Mouse (Mus musculus) cerebellum, postnatal 36 days (tissue): Measurements from ENCODE around the gene Hrh1.
A peak's percentile ranks its signal among the peaks of the same experiment; 100 is the strongest.

Experiments used
- DNase-seq, 2 experiments: peaks; one replicate each; pipeline ENCODE4 v3.0.0; 2021 to 2022; ENCODE audit warnings: mixed read lengths in 2 of 2

The Hrh1 gene

DNA sequence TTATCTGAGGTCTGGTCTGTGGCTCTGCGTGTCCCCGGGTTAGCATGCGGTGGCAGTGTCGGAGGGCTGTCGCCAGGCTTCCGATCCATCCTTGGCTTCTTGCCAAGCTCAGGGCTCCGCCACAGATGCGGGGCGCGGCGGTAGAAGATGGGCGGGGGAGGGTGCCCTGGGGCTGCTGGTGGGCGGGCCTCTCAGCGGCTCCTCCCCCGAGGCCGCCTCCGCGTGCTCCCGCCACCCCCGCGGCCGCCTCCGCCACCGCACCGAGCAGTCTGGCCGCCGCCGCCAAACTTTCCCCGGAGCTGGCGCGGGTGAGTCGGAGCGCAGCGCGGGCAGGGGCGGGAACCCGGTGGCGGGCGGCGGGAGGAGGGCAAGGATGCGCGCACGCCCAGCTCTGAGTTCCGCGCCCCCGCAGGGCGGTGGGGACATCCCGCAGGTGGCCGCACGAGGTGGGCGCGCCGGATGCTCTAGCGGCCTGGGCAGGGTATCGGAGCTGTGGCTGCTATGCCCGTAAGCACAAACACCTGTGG, at the start of gene Hrh1:
Gene Hrh1, plus strand, starts transcription at position 246 of the 527 bp plus-strand sequence.
- DNase-seq: peak; percentile 29 to 45

DNA sequence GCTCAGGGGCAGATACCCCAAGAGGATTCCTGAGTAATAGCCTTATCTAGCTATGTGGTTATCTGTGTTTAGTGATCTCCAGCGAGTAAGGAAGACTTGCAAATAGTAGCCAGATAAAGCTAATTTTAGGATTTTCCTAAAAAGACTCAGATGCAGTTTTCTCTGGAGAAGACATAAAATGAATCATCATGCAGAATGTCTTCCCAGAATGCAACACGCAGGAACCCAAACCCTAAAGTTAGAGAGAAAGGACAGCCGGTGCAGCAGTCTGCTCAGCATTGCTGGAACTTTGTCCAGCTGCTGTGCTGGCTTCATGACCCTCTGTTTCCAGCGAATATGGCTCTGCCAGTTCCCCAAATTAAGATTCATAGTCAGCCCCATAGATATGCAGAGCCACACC, 43.1 kb upstream of the Hrh1 start:
- DNase-seq: no peak

DNA sequence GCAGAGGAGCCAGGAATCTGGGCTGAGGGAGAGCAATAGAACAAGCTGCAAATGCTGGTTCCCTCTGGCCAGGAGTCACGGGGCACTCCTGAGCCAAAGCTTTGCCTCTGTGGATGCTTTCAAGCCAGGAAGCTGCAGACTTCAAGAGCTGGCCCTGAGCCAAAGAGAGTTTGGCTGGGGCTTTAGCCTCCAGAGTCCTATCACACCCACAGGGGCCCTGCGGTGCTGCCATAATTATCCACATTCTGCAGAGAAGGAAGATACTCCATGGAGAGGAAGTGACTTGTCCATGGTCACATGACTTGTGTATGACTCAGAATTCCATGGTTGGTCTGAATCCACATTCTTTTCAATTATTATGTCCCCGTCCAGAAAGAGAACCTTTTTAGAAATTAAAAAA, 39.6 kb upstream of the Hrh1 start:
- DNase-seq: peak in 1 of 2 experiments; percentile 15

- no peak for DNase-seq
Observed at GRCm38 (mm10) chr6:114362355-114362754, 35.4 kb upstream of the Hrh1 start.

DNA sequence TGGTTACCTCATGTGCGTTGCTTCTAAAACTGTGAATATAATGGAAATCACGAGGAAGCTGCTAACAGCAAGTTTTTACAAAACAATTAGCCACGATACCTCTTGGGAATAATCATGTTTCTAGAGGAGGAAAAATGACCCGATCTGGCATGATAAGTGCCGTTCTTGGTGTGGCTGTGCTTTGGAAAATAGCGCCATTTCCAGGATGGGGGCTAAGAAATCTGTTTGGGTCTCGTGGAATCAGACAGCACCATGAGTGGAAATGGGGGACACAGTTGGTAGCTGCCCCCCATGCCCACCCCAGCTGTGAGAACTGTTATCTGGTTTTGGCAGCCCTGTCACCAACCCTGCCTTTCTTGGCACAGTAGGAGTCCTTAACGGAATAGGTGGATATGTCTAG, 34.0 kb upstream of the Hrh1 start:
- DNase-seq: no peak

DNA sequence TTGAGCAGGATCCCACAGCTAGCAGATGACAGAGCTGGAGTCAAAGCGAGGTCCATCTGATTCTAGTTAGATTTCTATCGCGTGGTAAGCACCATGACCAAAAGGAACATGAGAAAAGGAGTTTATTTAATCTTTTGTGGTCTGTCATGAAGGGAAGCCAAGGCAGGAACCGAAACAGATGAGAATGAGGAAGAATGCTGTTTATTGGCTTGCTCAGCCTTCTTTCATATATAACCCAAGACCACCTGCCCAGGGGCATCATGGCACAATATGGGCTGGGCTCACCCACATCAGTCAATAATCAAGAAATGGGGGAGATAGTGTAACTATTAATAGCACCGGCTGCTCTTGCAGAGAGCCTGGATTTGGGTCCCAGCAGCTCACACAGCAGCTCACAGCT, 33.0 kb upstream of the Hrh1 start:
- no peak for DNase-seq

DNA sequence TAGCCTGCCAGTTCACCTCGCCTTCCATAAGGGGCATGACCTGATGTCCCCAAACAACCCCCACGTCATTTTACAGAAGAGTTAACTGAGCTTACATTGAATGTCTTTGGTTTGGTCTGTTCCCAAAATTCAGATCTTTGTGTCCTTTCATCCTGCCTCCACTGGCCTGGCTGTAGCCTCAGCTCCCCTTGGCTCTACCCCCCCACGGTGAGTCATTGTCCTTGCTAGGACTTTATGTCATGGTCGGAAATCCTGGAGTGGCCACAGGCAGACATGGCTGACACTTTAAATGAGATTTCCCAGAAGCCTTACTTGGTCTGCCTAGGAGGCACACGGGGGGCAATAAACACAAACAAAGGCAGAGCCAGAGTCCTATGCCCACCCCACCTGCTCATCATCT, 31.5 kb upstream of the Hrh1 start:
- no peak for DNase-seq

DNA sequence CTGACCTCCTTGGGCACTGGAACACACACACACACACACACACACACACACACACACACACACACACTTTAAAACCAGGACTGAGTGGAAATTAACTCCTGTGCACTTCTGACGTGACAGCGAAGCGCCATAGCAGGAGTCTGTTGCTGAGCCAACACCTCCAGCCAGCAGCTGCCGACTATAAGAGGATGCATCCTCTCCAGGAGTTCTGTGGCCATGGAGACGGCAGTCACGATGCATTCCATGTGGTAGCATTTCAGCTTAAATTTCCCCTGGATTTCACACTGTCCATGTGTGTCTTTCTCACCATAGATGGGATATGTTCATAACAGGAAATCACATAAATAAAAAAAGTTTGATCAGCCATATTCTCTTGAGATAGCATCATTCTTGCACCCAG, 30.1 kb upstream of the Hrh1 start:
- DNase-seq: no peak

GRCm38 (mm10) chr6:114368196-114368595, 29.5 kb upstream of the Hrh1 start:
- no peak for DNase-seq

DNA sequence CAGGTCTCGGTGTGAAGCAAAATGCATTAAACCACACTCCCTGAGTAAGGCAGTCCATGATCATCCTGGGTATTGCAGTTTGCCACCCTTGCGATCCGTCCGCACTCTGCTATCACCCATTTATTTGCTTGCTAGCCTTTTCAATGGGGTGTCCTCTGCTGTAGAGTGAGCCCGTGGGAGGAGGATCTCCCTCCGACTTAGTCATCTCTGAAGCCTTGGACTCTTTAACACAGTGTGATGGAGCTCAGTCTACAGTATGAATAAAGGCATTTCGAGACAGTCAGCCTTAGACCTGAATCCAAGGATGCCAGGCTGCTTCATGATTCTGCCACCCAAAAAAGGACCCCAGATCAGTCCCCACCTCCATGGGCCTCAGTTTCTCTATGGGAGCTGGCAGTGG, 25.0 kb upstream of the Hrh1 start:
- DNase-seq: no peak

- DNase-seq: no peak
Observed at GRCm38 (mm10) chr6:114380872-114381271, 16.9 kb upstream of the Hrh1 start.

DNA sequence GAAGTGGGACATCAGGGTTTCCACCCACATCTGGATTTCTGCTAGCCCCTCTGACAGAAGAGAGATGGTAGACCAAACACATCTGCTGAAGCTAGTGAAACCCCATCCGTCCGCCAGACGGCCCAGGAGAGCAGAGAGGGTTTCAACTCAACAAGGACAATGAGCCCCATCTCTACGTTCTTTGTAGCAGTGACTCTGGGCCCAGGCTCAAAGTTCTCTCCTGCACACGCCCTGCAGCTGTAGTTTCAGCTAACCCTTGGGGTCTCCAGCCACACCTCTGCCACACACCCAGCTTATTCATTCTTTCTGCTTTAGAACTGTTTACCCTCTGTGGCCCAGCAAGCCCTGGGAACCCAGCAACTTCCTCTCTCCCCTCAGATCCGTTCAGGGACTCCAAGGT, 10.4 kb upstream of the Hrh1 start:
- no peak for DNase-seq

- DNase-seq: no peak
Observed at GRCm38 (mm10) chr6:114387855-114388254, 9.9 kb upstream of the Hrh1 start.

DNA sequence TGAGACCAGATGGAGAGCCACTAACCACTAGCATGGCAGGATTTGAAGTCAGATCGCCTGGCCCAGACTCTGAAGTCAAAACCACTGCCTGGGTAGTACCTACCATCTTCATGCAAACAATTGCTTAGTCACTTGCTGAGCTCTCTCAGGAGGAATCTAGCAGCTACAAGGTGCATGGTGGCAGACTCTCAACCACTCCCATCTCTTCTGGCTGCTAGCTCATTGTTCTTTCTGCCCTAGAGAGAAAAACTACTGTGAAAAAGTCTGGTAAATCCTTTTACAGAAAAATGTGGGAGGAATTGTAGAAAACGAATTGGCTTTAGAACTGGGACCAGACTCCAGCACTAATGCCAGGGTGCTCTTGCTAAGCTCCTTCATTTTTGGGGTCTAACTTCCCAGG, 7.6 kb upstream of the Hrh1 start:
- no peak for DNase-seq

DNA sequence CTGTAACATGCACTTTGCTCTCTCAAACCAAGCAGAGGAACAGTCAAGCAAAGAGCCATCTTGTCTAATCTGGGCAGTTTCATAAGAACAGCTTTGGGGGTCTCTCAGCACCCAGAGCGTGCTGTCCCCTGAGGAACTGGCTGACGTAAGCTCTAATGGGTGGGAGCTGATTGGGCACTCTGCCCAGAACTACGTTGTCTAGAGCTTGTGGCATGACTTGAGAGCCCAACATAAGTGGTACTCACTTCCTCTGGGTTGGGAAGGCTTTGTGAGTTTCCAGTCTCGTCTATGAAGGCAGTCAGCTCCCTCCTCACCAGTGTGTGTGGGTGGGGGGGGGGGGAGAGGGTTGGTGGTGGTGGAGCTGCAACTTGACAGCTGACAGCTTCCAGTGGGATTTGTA, 2.8 kb upstream of the Hrh1 start:
- DNase-seq: no peak

- no peak for DNase-seq
Observed at GRCm38 (mm10) chr6:114396605-114397004, 1.1 kb upstream of the Hrh1 start.

GRCm38 (mm10) chr6:114397280-114397679, 456 bp upstream of the Hrh1 start:
- no peak for DNase-seq

- peak in 1 of 2 experiments; percentile 21 for DNase-seq
Observed at GRCm38 (mm10) chr6:114398626-114399025, 890 bp downstream of the Hrh1 start.

- no peak for DNase-seq
Observed at GRCm38 (mm10) chr6:114400387-114400786, 2.7 kb downstream of the Hrh1 start.

DNA sequence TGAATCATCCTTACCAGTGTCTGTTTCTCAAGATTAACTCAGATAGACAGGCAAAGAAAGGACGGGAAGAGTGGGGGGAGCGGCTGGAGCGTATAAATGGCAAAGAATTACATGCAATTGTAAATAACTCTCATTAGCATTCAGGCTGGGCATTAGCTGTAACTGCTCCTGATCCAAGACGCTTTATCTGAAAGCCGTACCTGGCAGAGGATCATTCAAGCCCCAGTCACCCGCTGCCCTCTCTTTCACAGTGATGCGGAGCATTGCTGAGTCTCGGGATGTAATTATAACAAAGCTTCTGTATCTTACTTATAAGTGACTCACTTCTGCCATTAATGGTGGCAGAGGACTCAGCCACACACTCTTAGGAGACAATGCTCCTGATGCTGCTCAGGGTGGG, 3.1 kb downstream of the Hrh1 start:
- no peak for DNase-seq

DNA sequence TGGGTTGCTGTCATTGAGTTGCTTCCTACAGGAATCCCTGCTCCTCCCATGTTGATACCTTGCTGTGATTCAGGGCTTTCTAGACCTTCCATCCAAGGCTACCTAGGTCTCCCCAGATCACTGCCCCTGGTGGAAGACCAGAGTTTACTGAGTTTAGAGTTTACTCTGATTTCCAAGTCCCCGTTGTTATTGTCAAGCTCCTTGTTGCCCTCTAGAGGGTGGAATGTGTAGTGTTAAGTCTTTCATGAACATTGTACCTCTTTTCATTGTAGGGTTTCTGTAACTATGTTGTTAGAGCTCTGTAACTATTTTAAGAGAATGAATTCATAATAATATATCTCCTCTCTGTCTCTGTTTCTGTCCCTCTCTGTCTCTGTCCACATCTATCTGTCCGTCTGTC, 4.4 kb downstream of the Hrh1 start:
- DNase-seq: no peak

DNA sequence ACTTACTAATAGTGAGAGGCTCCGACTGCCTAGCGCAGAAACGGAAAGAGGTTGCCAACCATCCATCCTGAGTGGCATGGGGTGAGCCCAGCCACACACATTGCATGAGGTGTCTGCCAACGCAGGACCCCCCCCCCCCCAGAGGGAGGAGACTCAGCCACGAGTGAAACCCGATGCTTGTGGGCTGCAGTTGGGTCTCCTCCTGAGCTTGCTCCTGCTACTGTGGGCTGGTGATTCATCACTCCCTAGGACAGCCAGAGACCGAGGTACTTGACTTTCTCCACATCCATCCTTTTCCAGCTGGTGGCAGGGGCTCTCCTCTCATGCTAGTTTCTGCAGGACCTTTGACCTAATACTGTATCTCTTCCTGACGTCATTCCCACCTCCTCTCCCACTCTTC, 5.9 kb downstream of the Hrh1 start:
- no peak for DNase-seq

DNA sequence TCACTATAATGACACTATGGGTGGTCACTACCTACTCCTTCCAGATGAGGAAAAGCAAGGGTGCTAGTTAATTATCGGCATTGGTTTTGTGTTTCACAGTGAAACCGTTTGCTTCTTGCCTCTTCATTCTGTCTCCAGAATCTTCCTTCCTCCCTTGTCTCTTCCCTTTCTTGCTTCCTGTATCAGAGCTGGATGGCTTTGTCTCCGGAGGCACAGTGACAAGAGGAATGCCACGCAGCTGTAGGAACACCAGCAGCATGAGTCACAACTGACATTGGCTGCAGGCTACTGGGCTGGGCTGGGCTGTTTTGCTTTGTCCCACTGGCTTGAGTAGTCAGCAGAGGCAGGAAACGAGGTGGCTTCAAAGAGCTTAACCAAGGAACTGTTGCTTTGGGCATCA, 6.4 kb downstream of the Hrh1 start:
- no peak for DNase-seq

GRCm38 (mm10) chr6:114404774-114405468, 7.2 kb downstream of the Hrh1 start:
- DNase-seq: no peak

DNA sequence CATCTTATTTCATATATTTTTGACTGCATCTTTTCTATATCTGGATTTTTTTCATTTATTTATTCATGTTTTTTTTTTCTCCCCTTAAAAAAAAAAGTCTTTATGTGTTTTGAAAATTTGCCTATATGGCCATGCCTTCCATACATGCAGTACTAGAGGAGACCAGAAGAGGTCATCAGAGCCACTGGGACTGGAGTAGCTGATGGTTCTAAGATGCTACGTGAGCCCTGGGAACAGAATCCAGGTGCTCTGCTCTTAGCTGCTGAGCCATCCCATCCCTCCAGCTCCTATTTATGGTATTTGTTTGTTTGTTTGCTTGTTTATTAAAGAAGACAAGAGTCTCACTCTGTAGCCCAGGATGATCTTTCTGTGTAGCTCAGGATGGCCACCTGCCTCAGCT, 8.9 kb downstream of the Hrh1 start:
- DNase-seq: no peak
